Mouse (Mus musculus) erythroblast, embryonic 14.5 days (primary cell): ENCODE results near the gene Cacna1c. TPM values are rescaled to one million over a fixed set of nuclear protein-coding genes. Genes with fewer than 3 reads are reported as not detected.
A peak's percentile ranks its signal among the peaks of the same experiment; 100 is the strongest.
"Not testable (repeated sequence)": the region's sequence is repeated elsewhere in the genome, so short reads cannot be mapped to it uniquely, and the experiment has no call there.

Experiments used
- H3K27me3 ChIP-seq: 2 replicates; pipeline ENCODE4 v1.6.1; 2012; ENCODE audit warnings: inconsistent platforms; ENCODE audit not compliant: control insufficient read depth
- H3K36me3 ChIP-seq: 2 replicates; pipeline ENCODE4 v1.6.1; 2012; ENCODE audit warnings: mild to moderate bottlenecking, inconsistent platforms; ENCODE audit not compliant: control insufficient read depth
- H3K4me1 ChIP-seq: 2 replicates; pipeline ENCODE4 v1.6.1; 2012; ENCODE audit warnings: inconsistent platforms; ENCODE audit not compliant: control insufficient read depth
- H3K4me3 ChIP-seq: replicated peaks from 2 replicates; pipeline ENCODE3; 2012; ENCODE audit warnings: moderate library complexity, mild to moderate bottlenecking, inconsistent platforms
- H3K9me3 ChIP-seq: 2 replicates; pipeline ENCODE4 v1.6.1; 2012; ENCODE audit warnings: low read length, inconsistent platforms, mixed read lengths; ENCODE audit not compliant: control insufficient read depth
- GATA1 ChIP-seq: IDR thresholded peaks from 2 replicates; pipeline ENCODE4 v1.6.1; 2012; ENCODE audit warnings: low read length, inconsistent platforms, mixed read lengths
- TAL1 ChIP-seq: IDR thresholded peaks from 3 replicates; pipeline ENCODE4 v1.6.1; 2012; ENCODE audit warnings: low read length, inconsistent platforms, mixed read lengths
- polyA plus RNA-seq: library from polyadenylated mRNA; stranded (reverse); fragments of >175 nt; gene quantifications from 2 replicates; pipeline ENCODE4 v1.2.3, GENCODE M21; 2012

The Cacna1c gene
- polyA plus RNA-seq, 1 experiment, result 0.14 TPM

DNA sequence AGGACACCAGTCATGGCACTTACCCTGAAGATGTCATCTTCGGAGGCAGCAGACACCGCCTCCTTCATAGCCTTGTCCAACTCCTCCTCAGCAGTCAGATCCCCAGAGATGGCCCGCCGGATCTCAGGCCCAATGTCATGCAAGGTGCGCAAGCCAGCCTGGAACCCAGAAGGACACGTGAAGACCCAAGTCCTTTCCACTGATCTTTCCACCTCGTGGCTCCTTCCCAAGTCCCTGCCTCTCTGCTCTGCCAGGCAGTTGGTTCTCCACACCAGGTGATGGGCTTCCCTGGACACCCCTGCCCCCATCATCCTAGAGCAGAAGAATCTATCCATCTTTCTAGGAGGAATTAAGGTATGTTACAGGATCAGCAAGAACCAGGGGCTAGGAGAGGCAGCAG is 592.4 kb downstream of the Cacna1c start:
- Histone ChIP-seq H3K36me3 (no peaks in the 10 kb centered on the region), H3K9me3 (no peaks in the 10 kb centered on the region), H3K27me3 (no peaks in the 10 kb centered on the region), H3K4me3 (no peak overlapping the region), H3K4me1 (no peaks in the 10 kb centered on the region)
- TF ChIP-seq GATA1 (no peak), TAL1 (no peak)

- Histone ChIP-seq H3K27me3 (peaks cover 37% of the 10 kb centered on the region), H3K9me3 (no peaks in the 10 kb centered on the region)
Observed at GRCm38 (mm10) chr6:118595681-118596055, 600.5 kb downstream of the Cacna1c start.

GRCm38 (mm10) chr6:118594833-118595680 is 601.2 kb downstream of the Cacna1c start:
- Histone ChIP-seq H3K9me3 (no peaks in the 10 kb centered on the region), H3K27me3 (peaks cover 37% of the 10 kb centered on the region)

More at GRCm38 (mm10) chr6:118595681-118596055, 600.5 kb downstream of the Cacna1c start:
- no peaks in the 10 kb centered on the region for H3K36me3 ChIP-seq
- TF ChIP-seq GATA1, result no peak
- TF ChIP-seq TAL1, result no peak
- H3K4me1 ChIP-seq, result no peaks in the 10 kb centered on the region
- no peak overlapping the region for H3K4me3 ChIP-seq

GRCm38 (mm10) chr6:118594070-118594469 is 602.1 kb downstream of the Cacna1c start:
- Histone ChIP-seq H3K36me3 (no peaks in the 10 kb centered on the region), H3K4me1 (no peaks in the 10 kb centered on the region), H3K27me3 (peaks cover 37% of the 10 kb centered on the region), H3K4me3 (no peak overlapping the region), H3K9me3 (no peaks in the 10 kb centered on the region)
- no peak for TF ChIP-seq TAL1
- no peak for TF ChIP-seq GATA1

More at GRCm38 (mm10) chr6:118594833-118595680, 601.2 kb downstream of the Cacna1c start:
- no peak for TF ChIP-seq GATA1
- no peak for TF ChIP-seq TAL1
- no peaks in the 10 kb centered on the region for H3K36me3 ChIP-seq
- H3K4me3 ChIP-seq, result no peak overlapping the region
- no peaks in the 10 kb centered on the region for H3K4me1 ChIP-seq

GRCm38 (mm10) chr6:118593377-118594061 is 602.7 kb downstream of the Cacna1c start:
- Histone ChIP-seq H3K27me3 (peaks cover 37% of the 10 kb centered on the region), H3K9me3 (no peaks in the 10 kb centered on the region), H3K4me1 (no peaks in the 10 kb centered on the region), H3K4me3 (peak overlapping the region; percentile 40), H3K36me3 (no peaks in the 10 kb centered on the region)
- TF ChIP-seq GATA1, result no peak
- no peak for TF ChIP-seq TAL1

DNA sequence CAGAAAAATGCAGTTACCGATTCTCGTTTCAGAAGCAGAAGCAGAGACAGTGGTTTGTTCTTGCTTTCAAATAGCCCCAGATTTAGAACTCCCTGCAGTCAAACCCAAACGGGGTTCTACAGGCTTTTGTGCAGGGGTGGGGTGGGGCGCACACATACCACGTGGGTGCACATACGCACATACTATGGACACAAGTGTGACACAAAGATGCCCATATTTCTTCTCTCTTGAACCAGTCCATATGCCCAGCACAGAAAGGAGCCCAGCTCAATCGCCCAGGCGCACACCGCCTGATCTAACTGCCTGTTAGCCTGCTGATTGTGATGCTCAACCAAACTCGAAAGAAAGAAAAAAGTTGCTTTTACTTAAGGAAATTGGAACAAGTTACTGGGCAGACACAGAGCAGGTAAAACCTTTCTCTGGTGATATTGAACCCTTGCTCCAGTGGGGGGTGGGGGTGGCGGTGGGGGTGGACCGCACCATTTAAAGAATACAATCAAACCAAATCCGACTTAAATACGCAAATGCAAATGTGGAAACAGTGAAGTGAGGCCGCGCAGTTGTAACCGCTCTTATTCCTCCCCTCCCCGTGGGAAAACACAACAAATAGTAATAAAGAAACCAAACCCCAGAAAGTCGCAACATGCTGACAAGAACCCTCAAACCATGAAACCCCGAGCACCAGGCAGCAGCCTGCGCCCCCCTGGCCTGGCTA is 603.4 kb downstream of the Cacna1c start:
- peaks cover 37% of the 10 kb centered on the region for H3K27me3 ChIP-seq
- no peaks in the 10 kb centered on the region for H3K4me1 ChIP-seq
- H3K4me3 ChIP-seq, result peak overlapping the region; percentile 40
- no peaks in the 10 kb centered on the region for H3K36me3 ChIP-seq
- TF ChIP-seq GATA1, result no peak
- TF ChIP-seq TAL1, result no peak
- no peaks in the 10 kb centered on the region for H3K9me3 ChIP-seq

- not testable (repeated sequence) for H3K36me3 ChIP-seq, H3K27me3 ChIP-seq, H3K4me1 ChIP-seq, H3K9me3 ChIP-seq, H3K4me3 ChIP-seq
Observed at GRCm38 (mm10) chr6:118578741-118579140, 617.5 kb downstream of the Cacna1c start.

GRCm38 (mm10) chr6:118574351-118574750 is 621.9 kb downstream of the Cacna1c start:
- H3K9me3 ChIP-seq, result peaks cover 6% of the 10 kb centered on the region; the same call in 1 of the 2 replicates
- TF ChIP-seq GATA1, result no peak
- TF ChIP-seq TAL1, result no peak
- no peaks in the 10 kb centered on the region for H3K27me3 ChIP-seq
- H3K4me3 ChIP-seq, result no peak overlapping the region
- no peaks in the 10 kb centered on the region for H3K36me3 ChIP-seq
- no peaks in the 10 kb centered on the region for H3K4me1 ChIP-seq

GRCm38 (mm10) chr6:118567816-118568215 is 628.4 kb downstream of the Cacna1c start:
- H3K4me1 ChIP-seq, result peaks cover 10% of the 10 kb centered on the region
- no peak for TF ChIP-seq GATA1
- no peak for TF ChIP-seq TAL1
- H3K36me3 ChIP-seq, result no peaks in the 10 kb centered on the region
- no peaks in the 10 kb centered on the region for H3K27me3 ChIP-seq
- H3K4me3 ChIP-seq, result no peak overlapping the region
- no peaks in the 10 kb centered on the region for H3K9me3 ChIP-seq
